Mouse (Mus musculus) heart, embryonic 15.5 days (tissue): ENCODE results near the gene Ttpal. TPM values are rescaled to one million over a fixed set of nuclear protein-coding genes. Genes with fewer than 3 reads are reported as not detected.
A peak's percentile ranks its signal among the peaks of the same experiment; 100 is the strongest.

Experiments used
- ATAC-seq: fragments of 200-750 bp; cut with Nextera tagmentation; replicated peaks from 2 replicates; pipeline ENCODE4 v1.8.0; 2017; ENCODE audit warnings: low read depth, moderate TSS enrichment; ENCODE audit not compliant: insufficient number of reproducible peaks, insufficient read depth, low FRiP score
- H3K27ac ChIP-seq: fragments of 300-500 bp; sonication (generic); 2 replicates; pipeline ENCODE4 v1.5.1; 2015; ENCODE audit warnings: mild to moderate bottlenecking, inconsistent platforms
- H3K27me3 ChIP-seq: fragments of 300-500 bp; sonication (generic); 2 replicates; pipeline ENCODE4 v1.6.1; 2015; ENCODE audit warnings: inconsistent platforms
- H3K36me3 ChIP-seq: fragments of 300-500 bp; sonication (generic); 2 replicates; pipeline ENCODE4 v1.6.1; 2015; ENCODE audit warnings: mild to moderate bottlenecking, inconsistent platforms
- H3K4me1 ChIP-seq: fragments of 300-500 bp; sonication (generic); replicated peaks from 2 replicates; pipeline ENCODE4 v1.6.1; 2015; ENCODE audit warnings: inconsistent platforms
- H3K4me2 ChIP-seq: fragments of 300-500 bp; sonication (generic); 2 replicates; pipeline ENCODE4 v1.6.1; 2015; ENCODE audit warnings: inconsistent platforms, mild to moderate bottlenecking, moderate library complexity
- H3K4me3 ChIP-seq: fragments of 300-500 bp; sonication (generic); 2 replicates; pipeline ENCODE4 v1.5.1; 2015; ENCODE audit warnings: mild to moderate bottlenecking, inconsistent platforms
- H3K9ac ChIP-seq: fragments of 300-500 bp; sonication (generic); 2 replicates; pipeline ENCODE4 v1.6.1; 2015; ENCODE audit warnings: mild to moderate bottlenecking, inconsistent platforms
- H3K9me3 ChIP-seq: fragments of 300-500 bp; sonication (generic); replicated peaks from 2 replicates; pipeline ENCODE4 v1.6.1; 2016; ENCODE audit warnings: inconsistent platforms
- WGBS: fragments of 180-500 bp; shearing (Covaris S2); methylation state at CpG from one replicate; pipeline ENCODE4 v1.1.7; 2015; ENCODE audit warnings: mixed read lengths; 5-methylcytosine and 5-hydroxymethylcytosine counted together
- polyA plus RNA-seq: library from polyadenylated mRNA; unstranded; fragments of >200 nt; fragmentation: Nextera tagmentation; extraction: Ambion mirVana; gene quantifications from 2 replicates; pipeline ENCODE4 v1.2.1, GENCODE M21; 2015

Ttpal gene
- polyA plus RNA-seq: 15.2 and 21.2 TPM in 2 replicates

- no peaks in the 10 kb centered on the region for H3K36me3 ChIP-seq
- ATAC-seq: peak; percentile 90
- H3K4me2 ChIP-seq: peak within 1 kb of the TSS; percentile 91
- H3K4me3 ChIP-seq: peak within 1 kb of the TSS; percentile 94
- no peaks in the 10 kb centered on the region for H3K9me3 ChIP-seq
- 1% methylated on average over 57 of the region's 57 CpGs for WGBS
- H3K27ac ChIP-seq: peak within 1 kb of the TSS; percentile 87
- H3K27me3 ChIP-seq: no peaks in the 10 kb centered on the region
- peak within 1 kb of the TSS; percentile 97 for H3K9ac ChIP-seq
- H3K4me1 ChIP-seq: peaks cover 10% of the 10 kb centered on the region
Measured at GRCm38 (mm10) chr2:163602101-163602971, at the start of gene Ttpal. Gene Ttpal (plus strand): TSS chr2:163602314.

GRCm38 (mm10) chr2:163552518-163552929, 49.6 kb upstream of the Ttpal start:
- Histone ChIP-seq H3K4me3 (no peak overlapping the region), H3K27ac (no peak overlapping the region), H3K27me3 (peaks cover 49% of the 10 kb centered on the region), H3K9ac (no peak overlapping the region), H3K4me1 (no peaks in the 10 kb centered on the region), H3K4me2 (no peak overlapping the region), H3K36me3 (no peaks in the 10 kb centered on the region), H3K9me3 (no peaks in the 10 kb centered on the region)
- WGBS: 48% methylated on average over 8 of the region's 8 CpGs
- no peak for ATAC-seq

GRCm38 (mm10) chr2:163554425-163554982, 47.6 kb upstream of the Ttpal start:
- Histone ChIP-seq H3K36me3 (no peaks in the 10 kb centered on the region), H3K4me2 (no peak overlapping the region), H3K4me3 (no peak overlapping the region), H3K27me3 (peaks cover 56% of the 10 kb centered on the region), H3K9ac (no peak overlapping the region), H3K27ac (no peak overlapping the region), H3K9me3 (no peaks in the 10 kb centered on the region), H3K4me1 (no peaks in the 10 kb centered on the region)
- no peak for ATAC-seq
- 69% methylated on average over 4 of the region's 4 CpGs for WGBS

DNA sequence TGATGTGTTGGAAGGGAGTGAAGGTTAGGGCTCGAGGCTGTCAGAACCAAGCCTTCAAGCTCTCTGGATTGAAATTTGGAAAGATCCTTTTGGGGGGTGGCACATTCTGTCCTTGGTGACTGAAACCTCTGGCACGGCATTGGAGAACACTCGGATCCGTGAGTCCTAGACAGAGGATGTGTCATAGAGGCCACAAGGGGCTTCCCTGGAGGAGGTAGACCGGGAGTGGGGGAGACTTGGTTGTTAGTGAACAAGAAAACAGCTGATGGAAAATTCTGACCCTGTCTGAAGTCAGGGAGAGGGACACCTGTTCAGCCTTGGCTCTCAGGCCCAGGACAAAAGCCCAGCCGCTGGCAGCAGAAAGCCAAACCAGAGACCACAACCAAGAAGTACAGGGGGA, 47.1 kb upstream of the Ttpal start:
- Histone ChIP-seq H3K4me2 (no peak overlapping the region), H3K36me3 (no peaks in the 10 kb centered on the region), H3K27ac (no peak overlapping the region), H3K27me3 (peaks cover 52% of the 10 kb centered on the region), H3K4me3 (no peak overlapping the region), H3K9ac (no peak overlapping the region), H3K9me3 (no peaks in the 10 kb centered on the region), H3K4me1 (no peaks in the 10 kb centered on the region)
- no peak for ATAC-seq
- WGBS: 55% methylated on average over 6 of the region's 6 CpGs

- no peak overlapping the region for H3K27ac ChIP-seq
- H3K27me3 ChIP-seq: peaks cover 53% of the 10 kb centered on the region
- no peaks in the 10 kb centered on the region for H3K9me3 ChIP-seq
- H3K36me3 ChIP-seq: no peaks in the 10 kb centered on the region
- no peak overlapping the region for H3K9ac ChIP-seq
- 19% methylated on average over 13 of the region's 13 CpGs for WGBS
- no peak overlapping the region for H3K4me2 ChIP-seq
- no peaks in the 10 kb centered on the region for H3K4me1 ChIP-seq
- H3K4me3 ChIP-seq: no peak overlapping the region
- ATAC-seq: no peak
Measured at GRCm38 (mm10) chr2:163555417-163555816, 46.7 kb upstream of the Ttpal start.

DNA sequence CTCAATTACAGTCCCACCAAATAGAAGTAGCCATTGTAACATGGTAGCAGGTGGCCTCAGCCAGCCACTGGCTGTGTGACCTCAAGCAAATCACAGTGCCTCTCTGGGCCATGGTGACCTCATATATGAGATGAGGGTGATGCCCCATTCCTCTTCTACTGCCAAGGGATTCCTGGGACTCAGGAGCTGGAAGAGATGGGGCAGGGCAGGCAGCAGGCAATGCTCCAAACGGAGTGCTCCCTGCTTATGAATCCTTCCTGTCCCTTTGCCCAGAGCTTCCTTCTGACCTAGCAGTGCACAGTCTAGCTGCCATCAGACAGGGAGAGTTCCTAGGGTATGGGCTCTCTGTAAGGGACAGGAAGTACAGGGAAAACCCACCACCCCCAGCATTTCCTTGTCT, 43.6 kb upstream of the Ttpal start:
- Histone ChIP-seq H3K27me3 (peaks cover 64% of the 10 kb centered on the region), H3K4me2 (no peak overlapping the region), H3K4me3 (no peak overlapping the region), H3K27ac (no peak overlapping the region), H3K9ac (no peak overlapping the region), H3K4me1 (no peaks in the 10 kb centered on the region), H3K36me3 (no peaks in the 10 kb centered on the region), H3K9me3 (no peaks in the 10 kb centered on the region)
- no peak for ATAC-seq
- 81% methylated on average over 1 of the region's 1 CpGs for WGBS

DNA sequence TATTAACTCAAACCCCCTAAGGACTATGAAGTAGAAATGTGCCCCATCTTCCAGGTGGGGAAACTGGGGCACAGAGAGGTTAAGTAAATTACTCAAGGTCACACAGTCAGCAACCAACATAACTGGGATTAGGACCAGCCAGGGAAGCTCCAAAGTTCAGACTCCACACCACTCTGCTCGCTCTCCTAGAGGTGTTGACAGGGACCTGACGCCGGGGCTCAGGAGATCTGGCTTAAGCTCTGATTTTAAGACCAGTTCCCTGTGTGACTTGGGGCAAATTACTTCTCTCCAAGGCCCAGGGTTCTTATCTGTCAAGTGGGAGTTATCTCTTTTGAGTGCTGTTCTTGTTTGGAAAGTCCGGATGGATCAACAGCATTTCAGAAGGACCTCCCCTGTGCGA, 42.9 kb upstream of the Ttpal start:
- Histone ChIP-seq H3K27me3 (peaks cover 67% of the 10 kb centered on the region), H3K4me2 (no peak overlapping the region), H3K36me3 (no peaks in the 10 kb centered on the region), H3K9me3 (no peaks in the 10 kb centered on the region), H3K4me3 (no peak overlapping the region), H3K4me1 (no peaks in the 10 kb centered on the region), H3K27ac (no peak overlapping the region), H3K9ac (no peak overlapping the region)
- WGBS: 14% methylated on average over 5 of the region's 5 CpGs
- ATAC-seq: no peak

GRCm38 (mm10) chr2:163560247-163560646, 41.9 kb upstream of the Ttpal start:
- Histone ChIP-seq H3K9ac (no peak overlapping the region), H3K36me3 (no peaks in the 10 kb centered on the region), H3K4me1 (no peaks in the 10 kb centered on the region), H3K27ac (no peak overlapping the region), H3K27me3 (peaks cover 68% of the 10 kb centered on the region), H3K4me3 (no peak overlapping the region), H3K9me3 (no peaks in the 10 kb centered on the region), H3K4me2 (no peak overlapping the region)
- no peak for ATAC-seq
- 76% methylated on average over 3 of the region's 3 CpGs for WGBS

DNA sequence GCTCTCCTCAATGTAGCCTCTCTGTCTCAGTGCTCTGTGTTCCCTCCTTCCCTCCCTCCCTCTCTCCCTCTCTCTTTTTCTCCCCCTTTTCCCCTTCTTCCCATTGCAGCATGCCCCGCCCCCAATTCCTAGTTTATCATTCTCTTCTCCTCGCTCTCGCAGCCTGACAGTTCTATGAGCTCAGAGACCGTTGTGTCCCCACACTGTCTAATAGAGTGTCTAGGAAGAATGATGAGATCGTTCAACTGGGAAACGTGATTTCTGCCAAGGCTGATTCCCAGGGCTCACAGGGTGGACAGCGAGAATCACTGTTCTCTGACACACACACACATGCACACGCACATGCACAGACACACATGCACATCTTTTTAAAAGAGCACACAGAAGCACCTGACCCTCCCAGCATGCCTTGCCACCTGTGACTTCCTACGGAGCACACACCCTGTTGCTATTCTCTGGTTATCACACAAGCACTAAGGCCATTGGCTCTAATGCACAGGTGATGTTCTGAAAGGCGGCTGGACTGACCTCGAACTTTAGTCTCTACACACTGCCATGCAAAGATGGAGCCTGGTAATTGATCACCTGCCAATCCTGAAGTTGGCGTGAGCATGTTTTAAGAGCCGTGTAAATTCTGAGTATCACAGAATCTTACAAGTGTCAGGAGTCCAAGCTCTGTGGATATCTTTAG, 40.7 kb upstream of the Ttpal start:
- H3K27me3 ChIP-seq: peaks cover 65% of the 10 kb centered on the region
- 67% methylated on average over 13 of the region's 13 CpGs for WGBS
- no peak overlapping the region for H3K4me2 ChIP-seq
- no peak overlapping the region for H3K27ac ChIP-seq
- H3K4me3 ChIP-seq: no peak overlapping the region
- ATAC-seq: no peak
- no peaks in the 10 kb centered on the region for H3K4me1 ChIP-seq
- no peak overlapping the region for H3K9ac ChIP-seq
- H3K9me3 ChIP-seq: no peaks in the 10 kb centered on the region
- H3K36me3 ChIP-seq: no peaks in the 10 kb centered on the region

GRCm38 (mm10) chr2:163564646-163565045, 37.5 kb upstream of the Ttpal start:
- peaks cover 52% of the 10 kb centered on the region for H3K27me3 ChIP-seq

DNA sequence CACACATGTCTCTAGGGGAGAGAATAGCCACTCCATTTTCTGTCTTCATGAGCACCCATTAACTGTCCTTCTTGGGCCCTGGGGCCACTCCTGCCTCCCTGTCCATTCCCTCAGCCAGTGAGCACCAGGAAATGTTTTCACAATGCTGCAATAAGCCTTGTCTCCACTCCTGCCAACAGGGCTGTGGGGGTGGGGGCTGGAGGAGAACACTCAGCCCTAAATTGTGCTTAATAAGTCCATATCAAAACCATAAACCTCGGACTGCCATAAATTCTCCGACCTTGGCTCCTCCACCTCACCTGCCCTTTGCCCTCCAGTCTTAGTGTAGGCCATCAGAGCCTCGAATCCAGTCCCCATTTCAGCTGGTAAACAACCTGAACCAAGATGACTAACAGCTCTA, 27.8 kb upstream of the Ttpal start:
- H3K36me3 ChIP-seq: no peaks in the 10 kb centered on the region
- 74% methylated on average over 3 of the region's 3 CpGs for WGBS
- no peak overlapping the region for H3K4me2 ChIP-seq
- H3K9me3 ChIP-seq: no peaks in the 10 kb centered on the region
- H3K4me3 ChIP-seq: no peak overlapping the region
- H3K27me3 ChIP-seq: peaks cover 21% of the 10 kb centered on the region
- no peak overlapping the region for H3K27ac ChIP-seq
- no peak overlapping the region for H3K9ac ChIP-seq
- H3K4me1 ChIP-seq: 0 out of 2 replicates have a peak, but pooled peaks cover 4% of the 10 kb centered on the region
- ATAC-seq: no peak

More at GRCm38 (mm10) chr2:163564646-163565045, 37.5 kb upstream of the Ttpal start:
- H3K9ac ChIP-seq: no peak overlapping the region
- no peak overlapping the region for H3K4me2 ChIP-seq
- H3K9me3 ChIP-seq: no peaks in the 10 kb centered on the region
- no peak overlapping the region for H3K27ac ChIP-seq
- H3K36me3 ChIP-seq: no peaks in the 10 kb centered on the region
- H3K4me1 ChIP-seq: no peaks in the 10 kb centered on the region
- ATAC-seq: no peak
- 14% methylated on average over 8 of the region's 8 CpGs for WGBS
- no peak overlapping the region for H3K4me3 ChIP-seq
